Mouse (Mus musculus) ovary, postnatal 10 days (tissue): ENCODE results near the gene Klc1.

ENCODE experiments used
- DNase-seq: peaks from one replicate; pipeline ENCODE4 v3.0.0; 2022; ENCODE audit warnings: low spot score

Gene Klc1

GRCm38 (mm10) chr12:111853546-111853945 lies 94.9 kb downstream of the Klc1 start:
- DNase-seq = no peak

- DNase-seq = no peak
Measured at GRCm38 (mm10) chr12:111855448-111855847, 96.8 kb downstream of the Klc1 start.
